Mouse (Mus musculus) hindbrain, embryonic 15.5 days (tissue): ENCODE data around the gene Cdk5rap3. TPM values are rescaled to one million over a fixed set of nuclear protein-coding genes. Genes with fewer than 3 reads are reported as not detected.

Source experiments
- ATAC-seq: fragments of 200-750 bp; cut with Nextera tagmentation; 2 replicates; pipeline ENCODE4 v1.8.0; 2017; ENCODE audit warnings: low read depth, moderate number of reproducible peaks, moderate TSS enrichment; ENCODE audit not compliant: low FRiP score
- H3K27ac ChIP-seq: fragments of 300-500 bp; sonication (generic); replicated peaks from 2 replicates; pipeline ENCODE4 v1.5.1; 2015; ENCODE audit warnings: mild to moderate bottlenecking, inconsistent platforms
- H3K27me3 ChIP-seq: fragments of 300-500 bp; sonication (generic); 2 replicates; pipeline ENCODE4 v1.6.1; 2015; ENCODE audit warnings: control low read depth, inconsistent platforms
- H3K36me3 ChIP-seq: fragments of 300-500 bp; sonication (generic); 2 replicates; pipeline ENCODE4 v1.6.1; 2015; ENCODE audit warnings: control low read depth, inconsistent platforms
- H3K4me1 ChIP-seq: fragments of 300-500 bp; sonication (generic); replicated peaks from 2 replicates; pipeline ENCODE4 v1.6.1; 2015; ENCODE audit warnings: control low read depth, inconsistent platforms
- H3K4me2 ChIP-seq: fragments of 300-500 bp; sonication (generic); 2 replicates; pipeline ENCODE4 v1.6.1; 2015; ENCODE audit warnings: moderate library complexity, mild to moderate bottlenecking, inconsistent platforms
- H3K4me3 ChIP-seq: fragments of 300-500 bp; sonication (generic); 2 replicates; pipeline ENCODE4 v1.5.1; 2015; ENCODE audit warnings: mild to moderate bottlenecking, inconsistent platforms
- H3K9ac ChIP-seq: fragments of 300-500 bp; sonication (generic); 2 replicates; pipeline ENCODE4 v1.6.1; 2015; ENCODE audit warnings: inconsistent platforms
- H3K9me3 ChIP-seq: fragments of 300-500 bp; sonication (generic); 2 replicates; pipeline ENCODE4 v1.6.1; 2016; ENCODE audit warnings: control low read depth, inconsistent platforms
- WGBS: fragments of 180-500 bp; shearing (Covaris S2); methylation state at CpG from one replicate; pipeline ENCODE4 v1.1.7; 2015; 5-methylcytosine and 5-hydroxymethylcytosine counted together
- polyA plus RNA-seq: library from polyadenylated mRNA; unstranded; fragments of >200 nt; fragmentation: Nextera tagmentation; extraction: Ambion mirVana; gene quantifications from 2 replicates; pipeline ENCODE4 v1.2.1, GENCODE M21; 2015

Gene Cdk5rap3
- polyA plus RNA-seq, 1 experiment from 2014 or later: 82.8 TPM

DNA sequence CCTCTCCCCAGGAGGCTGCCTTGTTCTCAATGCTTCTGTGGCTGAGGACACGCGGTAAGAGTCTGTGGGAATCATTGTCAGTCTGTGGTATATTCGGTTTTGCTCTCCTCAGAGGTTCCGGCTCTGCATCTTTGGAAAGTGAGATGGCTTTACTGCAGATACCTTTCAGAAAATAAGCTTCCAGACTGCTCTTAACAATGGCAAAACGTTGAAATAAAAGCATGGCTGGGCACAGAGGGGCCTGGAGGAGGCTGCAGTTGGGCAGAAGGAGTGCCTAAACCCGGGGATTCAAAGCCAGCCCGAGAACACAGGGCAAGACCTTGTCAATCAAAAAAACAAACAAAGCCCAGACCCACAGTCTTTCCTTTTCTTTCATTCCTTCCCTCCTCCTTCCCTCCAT lies 36.9 kb downstream of the Cdk5rap3 start:
- ATAC-seq: no peak
- no peak overlapping the region for H3K4me3 ChIP-seq
- H3K9me3 ChIP-seq: no peaks in the 10 kb centered on the region
- H3K9ac ChIP-seq: no peak overlapping the region
- no peak overlapping the region for H3K4me2 ChIP-seq
- no peaks in the 10 kb centered on the region for H3K27me3 ChIP-seq
- WGBS: 8% methylated on average over 7 of the region's 7 CpGs
- no peaks in the 10 kb centered on the region for H3K36me3 ChIP-seq
- peak overlapping the region; percentile 47; the same call in 1 of the 2 replicates for H3K27ac ChIP-seq
- peaks cover 44% of the 10 kb centered on the region for H3K4me1 ChIP-seq

DNA sequence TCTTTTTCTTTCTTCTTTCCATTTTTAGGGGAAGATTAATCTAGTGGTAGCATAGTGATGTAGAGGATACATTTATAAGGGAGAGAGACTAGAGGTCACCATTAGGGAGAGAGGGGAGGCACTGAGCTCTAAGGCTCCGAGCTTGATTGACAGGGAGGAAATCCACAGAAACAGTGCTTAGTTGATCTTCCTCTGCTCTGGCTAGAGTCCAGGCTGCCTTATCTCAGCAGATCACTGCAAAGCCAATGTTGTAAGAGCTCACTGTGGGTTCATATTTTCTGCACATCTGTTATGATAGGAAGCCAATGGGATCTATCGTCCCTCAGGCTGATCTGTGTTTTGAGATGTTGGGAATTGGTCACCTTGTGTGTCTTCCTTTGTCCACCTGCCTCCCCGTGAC lies 37.6 kb downstream of the Cdk5rap3 start:
- H3K9me3 ChIP-seq: no peaks in the 10 kb centered on the region
- no peak overlapping the region for H3K4me2 ChIP-seq
- 30% methylated on average over 3 of the region's 3 CpGs for WGBS
- peaks cover 50% of the 10 kb centered on the region for H3K4me1 ChIP-seq
- no peaks in the 10 kb centered on the region for H3K27me3 ChIP-seq
- no peaks in the 10 kb centered on the region for H3K36me3 ChIP-seq
- no peak overlapping the region for H3K4me3 ChIP-seq
- peak overlapping the region; percentile 47 for H3K27ac ChIP-seq
- no peak for ATAC-seq
- H3K9ac ChIP-seq: no peak overlapping the region

DNA sequence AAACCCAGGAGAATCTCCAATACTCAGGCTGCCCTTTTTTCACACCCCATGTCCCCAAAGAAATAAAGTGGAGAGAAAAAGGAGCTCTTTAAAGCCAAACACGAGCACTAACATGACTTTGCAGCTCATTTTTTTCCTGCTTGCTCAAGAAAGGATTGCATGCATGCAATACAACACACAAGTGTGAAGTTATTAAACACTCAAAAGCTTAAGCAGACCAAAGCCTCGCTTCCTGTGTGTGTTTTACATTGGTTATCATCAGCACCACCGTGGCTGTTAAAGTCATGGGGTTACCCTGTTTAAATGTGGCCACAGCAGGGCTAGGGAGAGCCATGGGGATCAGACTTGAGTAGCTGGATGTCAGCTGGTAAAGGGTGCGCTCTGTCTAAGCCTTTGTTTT lies 39.2 kb downstream of the Cdk5rap3 start:
- Histone ChIP-seq H3K4me3 (no peak overlapping the region), H3K27ac (peak overlapping the region; percentile 97), H3K36me3 (no peaks in the 10 kb centered on the region), H3K4me1 (peaks cover 66% of the 10 kb centered on the region), H3K27me3 (no peaks in the 10 kb centered on the region), H3K4me2 (peak overlapping the region; percentile 61), H3K9ac (no peak overlapping the region), H3K9me3 (no peaks in the 10 kb centered on the region)
- WGBS: 28% methylated on average over 4 of the region's 4 CpGs
- ATAC-seq: no peak

DNA sequence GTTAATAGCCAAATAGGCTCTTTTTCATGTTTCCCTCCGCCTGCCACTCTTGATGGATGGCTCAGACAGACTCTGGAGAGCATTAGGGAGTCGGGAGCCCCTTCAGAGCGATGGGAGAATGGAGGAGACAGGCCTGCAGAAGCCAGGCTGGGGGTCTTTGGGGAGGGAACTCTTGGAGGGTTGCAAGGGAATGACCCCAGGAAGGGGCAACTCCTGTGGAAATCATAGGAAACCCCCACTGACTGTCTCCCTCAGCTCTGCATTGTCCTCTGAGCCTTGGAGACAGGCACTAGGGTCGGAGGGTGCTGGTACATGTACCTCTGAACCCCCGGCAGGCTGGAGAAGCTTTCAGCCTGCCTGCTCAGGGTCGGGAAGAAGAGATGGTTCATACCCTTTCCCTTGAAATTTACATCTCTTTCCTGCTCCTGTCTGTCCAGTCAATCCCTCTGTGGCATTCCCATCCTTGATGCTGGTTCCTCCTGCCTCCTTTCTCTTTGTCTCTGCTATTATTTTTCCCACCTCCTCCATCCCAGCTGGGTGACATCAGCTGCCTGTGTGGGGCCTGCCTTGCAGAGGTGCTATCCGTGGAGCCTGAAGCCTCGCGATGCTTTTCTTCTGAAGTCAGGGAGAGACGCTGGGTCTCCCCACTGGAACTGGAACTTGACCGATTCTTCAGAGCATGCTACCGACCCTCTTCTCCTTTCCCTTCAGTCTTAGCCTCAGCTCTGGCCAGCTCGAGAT lies 39.8 kb downstream of the Cdk5rap3 start:
- Histone ChIP-seq H3K9me3 (no peaks in the 10 kb centered on the region), H3K27ac (peak overlapping the region; percentile 97), H3K4me2 (peak overlapping the region; percentile 61), H3K9ac (peak overlapping the region; percentile 39), H3K4me1 (peaks cover 67% of the 10 kb centered on the region), H3K36me3 (no peaks in the 10 kb centered on the region), H3K4me3 (peak overlapping the region; percentile 29), H3K27me3 (no peaks in the 10 kb centered on the region)
- peak; percentile 65 for ATAC-seq
- WGBS: 4% methylated on average over 13 of the region's 13 CpGs

DNA sequence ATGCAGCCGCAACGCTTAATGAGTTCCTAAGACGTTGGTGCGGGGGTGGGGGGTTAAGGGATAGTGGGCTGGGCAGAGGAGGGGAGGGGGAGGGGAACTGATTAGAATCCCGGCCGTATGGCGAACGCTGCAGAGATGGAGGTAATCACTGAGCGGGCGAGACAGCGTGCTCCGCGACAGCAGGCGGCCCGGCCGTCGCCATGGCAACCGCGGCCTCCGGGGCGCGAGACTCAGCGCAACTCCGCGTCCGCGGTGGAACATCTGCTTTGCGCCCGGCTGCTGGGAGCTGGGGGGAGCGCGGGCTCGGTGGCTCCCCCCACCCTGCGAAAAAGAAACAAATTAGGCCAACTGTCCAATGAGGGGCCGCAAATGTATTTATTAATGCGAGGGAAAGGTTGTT lies 40.6 kb downstream of the Cdk5rap3 start:
- peak; percentile 92 for ATAC-seq
- H3K27ac ChIP-seq: peak overlapping the region; percentile 97
- no peaks in the 10 kb centered on the region for H3K9me3 ChIP-seq
- peak overlapping the region; percentile 29 for H3K4me3 ChIP-seq
- no peaks in the 10 kb centered on the region for H3K36me3 ChIP-seq
- no peaks in the 10 kb centered on the region for H3K27me3 ChIP-seq
- peaks cover 67% of the 10 kb centered on the region for H3K4me1 ChIP-seq
- peak overlapping the region; percentile 61 for H3K4me2 ChIP-seq
- under 1% methylated on average over 35 of the region's 35 CpGs for WGBS
- H3K9ac ChIP-seq: peak overlapping the region; percentile 39; the same call in 1 of the 2 replicates

DNA sequence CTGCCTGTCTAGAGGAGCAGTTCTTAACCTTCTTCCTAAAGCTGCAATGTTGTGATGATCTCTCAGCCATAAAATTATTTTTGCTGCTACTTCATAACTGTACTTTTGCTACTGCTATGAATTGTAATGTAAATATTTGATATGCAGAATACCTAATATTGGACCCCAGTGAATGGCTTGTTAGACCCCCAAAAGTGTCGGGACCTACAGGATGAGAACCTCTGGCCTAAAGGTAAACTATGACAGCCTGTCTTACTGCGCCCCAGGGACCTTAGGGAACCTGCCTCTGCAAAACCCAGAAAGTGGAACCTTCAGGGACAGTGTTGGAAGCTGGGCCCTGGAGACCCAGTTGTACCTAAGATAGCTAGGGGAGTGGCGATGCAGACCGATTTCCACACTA lies 41.0 kb downstream of the Cdk5rap3 start:
- Histone ChIP-seq H3K36me3 (no peaks in the 10 kb centered on the region), H3K9me3 (no peaks in the 10 kb centered on the region), H3K4me1 (peaks cover 67% of the 10 kb centered on the region), H3K4me3 (peak overlapping the region; percentile 29), H3K4me2 (peak overlapping the region; percentile 61), H3K27me3 (no peaks in the 10 kb centered on the region), H3K27ac (peak overlapping the region; percentile 97), H3K9ac (peak overlapping the region; percentile 39; the same call in 1 of the 2 replicates)
- ATAC-seq: no peak
- 5% methylated on average over 4 of the region's 4 CpGs for WGBS

DNA sequence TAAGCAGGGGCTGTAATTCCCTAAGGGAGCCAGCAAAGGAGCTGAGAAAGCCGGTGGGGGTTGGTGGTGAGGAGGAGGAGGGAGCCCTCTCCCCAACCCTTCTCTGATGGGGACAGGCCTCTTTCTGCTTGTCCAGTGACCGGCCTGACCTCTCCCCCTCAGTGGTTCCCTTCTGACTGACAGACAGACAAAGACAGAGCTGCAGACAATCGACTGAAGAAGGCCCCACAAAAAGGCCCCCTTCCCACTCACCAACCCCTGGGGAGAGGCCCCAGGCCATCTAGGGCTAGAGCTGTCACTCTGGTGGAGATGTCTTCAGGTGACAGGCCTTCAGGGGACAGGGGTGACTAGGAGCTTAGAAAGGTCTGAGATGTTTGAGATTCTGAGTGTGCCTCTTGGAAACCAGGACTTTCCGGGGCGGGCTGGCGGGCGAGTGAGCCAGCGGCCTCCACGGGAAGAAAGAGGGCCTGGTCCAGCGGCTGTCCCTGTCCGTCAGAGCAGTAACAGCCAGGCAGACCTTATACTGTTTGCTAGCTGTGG lies 42.6 kb downstream of the Cdk5rap3 start:
- H3K4me3 ChIP-seq: no peak overlapping the region
- no peaks in the 10 kb centered on the region for H3K9me3 ChIP-seq
- H3K4me2 ChIP-seq: no peak overlapping the region
- peaks cover 57% of the 10 kb centered on the region for H3K4me1 ChIP-seq
- 0 out of 2 replicates have a peak overlapping the region, but pooled peaks have one; percentile 16 for H3K9ac ChIP-seq
- no peaks in the 10 kb centered on the region for H3K36me3 ChIP-seq
- 13% methylated on average over 11 of the region's 11 CpGs for WGBS
- no peak for ATAC-seq
- H3K27me3 ChIP-seq: no peaks in the 10 kb centered on the region
- H3K27ac ChIP-seq: peak overlapping the region; percentile 97

DNA sequence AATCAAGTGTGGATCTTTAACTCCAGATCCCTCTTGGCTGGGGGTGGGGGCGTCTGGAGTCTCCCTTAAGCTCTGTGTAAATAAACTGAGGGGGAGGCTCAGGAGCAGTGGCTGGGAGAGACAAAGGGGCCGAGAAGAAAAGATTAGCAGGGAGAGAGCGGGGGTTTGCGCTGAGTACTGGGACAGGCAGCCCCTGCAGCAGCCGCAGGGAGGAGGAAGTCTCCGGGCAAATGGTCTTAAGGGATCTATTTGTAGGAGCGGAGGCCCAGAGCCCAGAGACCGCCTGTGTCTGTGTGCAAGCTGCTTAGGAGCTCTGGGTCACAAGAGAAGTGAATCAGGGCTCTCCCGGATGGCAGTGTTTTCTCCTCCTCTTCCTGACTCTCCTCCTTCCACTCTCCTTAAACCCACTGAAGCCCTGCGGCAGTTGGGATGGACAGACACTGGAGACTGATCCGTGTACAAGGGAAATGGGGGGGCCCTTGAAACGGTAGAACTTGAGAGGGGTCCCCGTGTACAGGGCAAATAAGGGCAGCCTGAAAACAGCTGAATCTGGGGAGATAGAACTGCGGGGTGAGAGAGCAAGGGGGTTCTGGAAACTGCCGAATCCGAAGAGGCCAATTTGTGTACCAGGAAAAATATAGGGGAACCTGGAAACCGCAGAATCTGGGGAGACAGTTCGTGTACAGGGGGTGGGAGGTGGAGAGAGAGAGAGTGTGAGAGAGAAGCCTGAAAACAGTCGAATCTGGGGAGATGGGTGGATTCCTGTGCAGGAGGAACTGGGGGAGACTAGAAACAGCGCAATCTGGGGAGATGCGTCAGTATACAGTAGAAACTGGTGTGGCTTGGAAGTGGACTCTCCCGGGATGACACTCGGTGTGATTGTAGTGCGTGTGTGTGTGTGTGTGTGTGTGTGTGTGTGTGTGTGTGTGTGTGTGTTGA lies 43.6 kb downstream of the Cdk5rap3 start:
- Histone ChIP-seq H3K4me2 (peak overlapping the region; percentile 31), H3K4me3 (no peak overlapping the region), H3K27ac (peak overlapping the region; percentile 97), H3K27me3 (no peaks in the 10 kb centered on the region), H3K9me3 (no peaks in the 10 kb centered on the region), H3K9ac (peak overlapping the region; percentile 25), H3K4me1 (peaks cover 52% of the 10 kb centered on the region), H3K36me3 (no peaks in the 10 kb centered on the region)
- WGBS: 3% methylated on average over 24 of the region's 24 CpGs
- peak; percentile 42 for ATAC-seq

DNA sequence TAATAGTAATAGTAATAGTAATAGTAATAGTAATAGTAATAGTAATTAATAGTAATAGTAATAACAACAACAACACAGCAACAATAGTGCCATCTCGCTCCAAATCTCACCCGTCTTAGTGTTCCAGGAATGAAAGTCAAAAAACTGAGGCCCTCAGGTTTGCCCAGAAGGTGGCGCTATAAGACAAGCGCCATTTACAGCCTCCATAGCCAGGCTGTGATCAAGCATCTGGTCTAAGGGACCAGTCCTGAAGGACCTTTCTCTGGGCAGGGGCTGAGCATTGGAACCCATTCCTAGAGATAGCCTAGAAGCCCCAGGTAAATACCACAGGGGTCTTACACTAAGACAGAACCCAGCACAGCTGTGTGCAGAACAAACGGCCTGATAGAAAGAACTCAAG lies 49.1 kb downstream of the Cdk5rap3 start:
- no peaks in the 10 kb centered on the region for H3K36me3 ChIP-seq
- peaks cover 27% of the 10 kb centered on the region for H3K4me1 ChIP-seq
- H3K9ac ChIP-seq: no peak overlapping the region
- H3K9me3 ChIP-seq: no peaks in the 10 kb centered on the region
- WGBS: 10% methylated on average over 5 of the region's 5 CpGs
- no peaks in the 10 kb centered on the region for H3K27me3 ChIP-seq
- 0 out of 2 replicates have a peak overlapping the region, but pooled peaks have one; percentile 20 for H3K27ac ChIP-seq
- H3K4me2 ChIP-seq: no peak overlapping the region
- no peak overlapping the region for H3K4me3 ChIP-seq
- ATAC-seq: 0 out of 2 replicates have a peak, but pooled peaks have one; percentile 21

DNA sequence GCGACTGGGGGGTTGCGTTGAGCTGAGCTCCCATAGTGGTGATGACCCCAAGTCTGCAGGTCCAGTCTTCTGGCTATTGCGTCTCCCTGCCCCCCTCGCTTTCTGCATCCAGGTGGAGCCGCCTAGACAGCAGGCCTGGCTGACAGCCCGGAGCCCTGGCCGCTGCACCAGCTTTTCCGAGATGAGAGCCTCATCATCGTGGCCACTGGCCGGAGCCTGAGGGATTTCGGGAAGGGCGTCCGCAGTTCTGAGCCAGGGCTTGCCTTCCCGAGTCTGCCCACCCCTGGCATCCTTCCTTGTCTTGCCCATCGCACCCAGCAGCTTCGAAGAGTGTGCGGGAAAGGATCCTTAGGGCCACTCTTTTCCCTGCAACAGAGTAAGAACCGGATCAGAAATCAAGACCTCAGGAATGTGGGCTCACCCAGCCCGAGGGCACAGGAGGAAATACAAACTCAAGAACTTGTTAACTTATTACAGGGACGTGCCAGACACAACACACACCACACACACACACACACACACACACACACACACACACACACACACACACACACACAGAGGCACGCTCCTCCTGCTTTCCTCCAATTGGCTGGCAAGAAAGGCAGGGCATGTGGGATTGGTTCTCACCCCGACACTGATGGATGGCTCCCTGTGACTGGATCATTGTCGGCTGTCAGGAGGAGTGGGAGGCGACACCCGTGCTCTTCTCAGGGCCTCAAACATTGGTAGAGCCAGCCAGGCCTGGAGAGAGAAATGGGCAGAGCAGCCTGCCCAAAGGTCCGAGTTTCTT lies 52.9 kb downstream of the Cdk5rap3 start:
- Histone ChIP-seq H3K27ac (peak overlapping the region; percentile 73), H3K4me3 (0 out of 2 replicates have a peak overlapping the region, but pooled peaks have one; percentile 5), H3K36me3 (no peaks in the 10 kb centered on the region), H3K9me3 (no peaks in the 10 kb centered on the region), H3K4me1 (peaks cover 42% of the 10 kb centered on the region), H3K27me3 (no peaks in the 10 kb centered on the region), H3K4me2 (peak overlapping the region; percentile 89), H3K9ac (peak overlapping the region; percentile 28; the same call in 1 of the 2 replicates)
- WGBS: 13% methylated on average over 26 of the region's 26 CpGs
- peak; percentile 60 for ATAC-seq

DNA sequence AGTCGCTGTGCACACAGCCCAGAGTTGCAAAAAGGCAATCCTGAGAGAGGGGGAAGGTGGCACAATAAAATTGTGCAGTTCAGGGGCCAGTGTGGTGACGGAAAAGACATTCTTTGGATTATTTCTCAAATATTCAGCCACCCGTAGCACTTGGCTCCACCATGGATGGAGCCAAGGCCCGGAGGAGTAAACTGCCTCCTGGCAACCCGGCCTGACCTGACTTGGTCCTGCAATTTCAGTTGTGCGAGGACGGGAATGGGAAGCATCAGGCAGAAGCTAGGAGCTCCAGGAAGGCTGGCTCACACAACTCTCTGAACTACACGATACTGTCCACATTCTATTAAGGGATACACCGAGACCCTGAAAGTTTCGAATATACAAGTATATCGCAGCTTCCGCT lies 53.8 kb downstream of the Cdk5rap3 start:
- no peaks in the 10 kb centered on the region for H3K27me3 ChIP-seq
- ATAC-seq: no peak
- peak overlapping the region; percentile 73 for H3K27ac ChIP-seq
- H3K4me2 ChIP-seq: peak overlapping the region; percentile 89
- H3K9me3 ChIP-seq: no peaks in the 10 kb centered on the region
- 54% methylated on average over 12 of the region's 12 CpGs for WGBS
- no peaks in the 10 kb centered on the region for H3K36me3 ChIP-seq
- H3K9ac ChIP-seq: no peak overlapping the region; the same call in none of the 2 replicates
- H3K4me3 ChIP-seq: peak overlapping the region; percentile 49; the same call in 1 of the 2 replicates
- peaks cover 41% of the 10 kb centered on the region for H3K4me1 ChIP-seq
